Mouse (Mus musculus) myocyte (in vitro differentiated cells): ENCODE measurements at regions not wholly inside any gene's neighbourhood (a gene's known extent, or its start where the extent isn't known, plus 50 kb on each side); places are given as distances from the start of the nearest gene placed in this dataset.

Experiments used
- H3K27me3 ChIP-seq: one replicate; pipeline ENCODE4 v1.6.1; 2011; ENCODE audit not compliant: control insufficient read depth, insufficient read depth, insufficient read length
- H3K36me3 ChIP-seq: one replicate; pipeline ENCODE4 v1.6.1; 2011; ENCODE audit not compliant: control insufficient read depth, insufficient read depth
- H3K4me2 ChIP-seq: one replicate; pipeline ENCODE4 v1.6.1; 2011; ENCODE audit warnings: low read depth, control low read depth
- H3K4me3 ChIP-seq: one replicate; pipeline ENCODE4 v1.5.1; 2011; ENCODE audit warnings: mild to moderate bottlenecking, control low read depth, moderate library complexity
- H3K79me2 ChIP-seq: one replicate; pipeline ENCODE4 v1.6.1; 2011; ENCODE audit not compliant: control insufficient read depth, insufficient read depth
- H3ac ChIP-seq: one replicate; pipeline ENCODE4 v1.6.1; 2011; ENCODE audit not compliant: control insufficient read depth, insufficient read length
- CEBPB ChIP-seq: IDR thresholded peaks from 2 replicates; pipeline ENCODE4 v1.6.1; 2011; ENCODE audit warnings: mild to moderate bottlenecking, moderate library complexity; ENCODE audit not compliant: poor library complexity, insufficient read depth, severe bottlenecking
- E2F4 ChIP-seq: IDR thresholded peaks from one replicate; pipeline ENCODE4 v1.6.1; 2011; ENCODE audit warnings: mild to moderate bottlenecking, control low read depth, moderate library complexity; ENCODE audit not compliant: insufficient read depth
- MAX ChIP-seq: IDR thresholded peaks from one replicate; pipeline ENCODE4 v1.6.1; 2011; ENCODE audit warnings: low read depth, mild to moderate bottlenecking, control low read depth
- MYOD1 ChIP-seq, 3 experiments: IDR thresholded peaks; one replicate each; pipeline ENCODE4 v1.6.1; 2011; ENCODE audit warnings: control low read depth in 2 of 3, low read depth in 2 of 3, mild to moderate bottlenecking in 2 of 3, moderate library complexity in 1 of 3; ENCODE audit not compliant: insufficient read length in 2 of 3, control insufficient read depth in 1 of 3
- MYOG ChIP-seq, 3 experiments: IDR thresholded peaks; one replicate each; pipeline ENCODE4 v1.6.1; 2011; ENCODE audit warnings: control low read depth in 2 of 3, low read depth in 2 of 3, mild to moderate bottlenecking in 2 of 3; ENCODE audit not compliant: insufficient read length in 2 of 3, control insufficient read depth in 1 of 3, insufficient read depth in 1 of 3
- POLR2A ChIP-seq: IDR thresholded peaks from one replicate; pipeline ENCODE4 v1.6.1; 2011; ENCODE audit warnings: low read depth, mild to moderate bottlenecking, control low read depth, moderate library complexity; ENCODE audit not compliant: insufficient read length
- POLR2AphosphoS2 ChIP-seq: IDR thresholded peaks from one replicate; pipeline ENCODE4 v1.6.1; 2011; ENCODE audit warnings: low read depth, control low read depth; ENCODE audit not compliant: insufficient read length
- REST ChIP-seq: IDR thresholded peaks from one replicate; pipeline ENCODE4 v1.6.1; 2011; ENCODE audit warnings: mild to moderate bottlenecking, control low read depth, moderate library complexity; ENCODE audit not compliant: insufficient read depth, insufficient read length
- SRF ChIP-seq: IDR thresholded peaks from one replicate; pipeline ENCODE4 v1.6.1; 2011; ENCODE audit warnings: low read depth; ENCODE audit not compliant: control insufficient read depth, insufficient read length
- TCF12 ChIP-seq: IDR thresholded peaks from one replicate; pipeline ENCODE4 v1.6.1; 2011; ENCODE audit warnings: mild to moderate bottlenecking, control low read depth; ENCODE audit not compliant: poor library complexity, insufficient read depth, severe bottlenecking
- TCF3 ChIP-seq: IDR thresholded peaks from one replicate; pipeline ENCODE4 v1.6.1; 2011; ENCODE audit warnings: low read depth, control low read depth; ENCODE audit not compliant: insufficient read length
- USF1 ChIP-seq: IDR thresholded peaks from one replicate; pipeline ENCODE4 v1.6.1; 2011; ENCODE audit warnings: low read depth, mild to moderate bottlenecking, control low read depth, moderate library complexity

GRCm38 (mm10) chr5:133479205-133479604, 620.3 kb upstream of the Castor2 start:
- H3K79me2 ChIP-seq, result no peaks in the 10 kb centered on the region

GRCm38 (mm10) chr5:133453349-133454049, 646.0 kb upstream of the Castor2 start:
- Histone ChIP-seq H3K4me2 (no peak overlapping the region), H3ac (no peak overlapping the region), H3K4me3 (no peak overlapping the region), H3K79me2 (no peaks in the 10 kb centered on the region), H3K27me3 (no peaks in the 10 kb centered on the region), H3K36me3 (no peaks in the 10 kb centered on the region)
- TF ChIP-seq POLR2AphosphoS2 (no peak), MYOD1 (IDR thresholded peaks at IDR 0.05; ENCODE audit: control insufficient read depth in 1 of 3, insufficient read length in 2 of 3, low read depth in 2 of 3) (no peak), SRF (no peak), TCF12 (no peak), REST (no peak), POLR2A (no peak), MYOG (IDR thresholded peaks at IDR 0.05; ENCODE audit: control insufficient read depth in 1 of 3, insufficient read depth in 1 of 3, insufficient read length in 2 of 3, low read depth in 2 of 3) (no peak), E2F4 (no peak), CEBPB (no peak), TCF3 (no peak), MAX (no peak), USF1 (no peak)

More at GRCm38 (mm10) chr5:133479205-133479604, 620.3 kb upstream of the Castor2 start:
- no peaks in the 10 kb centered on the region for H3K36me3 ChIP-seq
- TF ChIP-seq MYOD1 (IDR thresholded peaks at IDR 0.05; ENCODE audit: control insufficient read depth in 1 of 3, insufficient read length in 2 of 3, low read depth in 2 of 3), result no peak
- TF ChIP-seq E2F4, result no peak
- no peak for TF ChIP-seq MYOG (IDR thresholded peaks at IDR 0.05; ENCODE audit: control insufficient read depth in 1 of 3, insufficient read depth in 1 of 3, insufficient read length in 2 of 3, low read depth in 2 of 3)
- TF ChIP-seq TCF3, result no peak
- TF ChIP-seq TCF12, result no peak
- TF ChIP-seq USF1, result no peak
- no peak for TF ChIP-seq SRF
- TF ChIP-seq CEBPB, result no peak
- no peak overlapping the region for H3K4me2 ChIP-seq
- H3K27me3 ChIP-seq, result no peaks in the 10 kb centered on the region
- H3K4me3 ChIP-seq, result no peak overlapping the region
- no peak overlapping the region for H3ac ChIP-seq

GRCm38 (mm10) chr5:133449926-133450325, 649.6 kb upstream of the Castor2 start:
- TF ChIP-seq E2F4 (no peak), USF1 (no peak), CEBPB (no peak), SRF (no peak), MYOG (IDR thresholded peaks at IDR 0.05; ENCODE audit: control insufficient read depth in 1 of 3, insufficient read depth in 1 of 3, insufficient read length in 2 of 3, low read depth in 2 of 3) (no peak), MAX (no peak), POLR2A (no peak), TCF12 (no peak), TCF3 (no peak)
- Histone ChIP-seq H3K79me2 (no peaks in the 10 kb centered on the region), H3K27me3 (no peaks in the 10 kb centered on the region), H3K4me2 (no peak overlapping the region), H3K4me3 (no peak overlapping the region), H3ac (no peak overlapping the region), H3K36me3 (no peaks in the 10 kb centered on the region)

GRCm38 (mm10) chr5:133400826-133401225, 698.7 kb upstream of the Castor2 start:
- Histone ChIP-seq H3K27me3 (no peaks in the 10 kb centered on the region), H3ac (no peak overlapping the region), H3K4me3 (no peak overlapping the region), H3K4me2 (no peak overlapping the region), H3K36me3 (no peaks in the 10 kb centered on the region), H3K79me2 (no peaks in the 10 kb centered on the region)
- no peak for TF ChIP-seq E2F4
- no peak for TF ChIP-seq POLR2A
- TF ChIP-seq MAX, result no peak
- no peak for TF ChIP-seq TCF12
- TF ChIP-seq REST, result no peak
- no peak for TF ChIP-seq SRF
- TF ChIP-seq TCF3, result no peak
- TF ChIP-seq CEBPB, result no peak
- no peak for TF ChIP-seq MYOG (IDR thresholded peaks at IDR 0.05; ENCODE audit: control insufficient read depth in 1 of 3, insufficient read depth in 1 of 3, insufficient read length in 2 of 3, low read depth in 2 of 3)
- no peak for TF ChIP-seq MYOD1 (IDR thresholded peaks at IDR 0.05; ENCODE audit: control insufficient read depth in 1 of 3, insufficient read length in 2 of 3, low read depth in 2 of 3)

- Histone ChIP-seq H3K36me3 (no peaks in the 10 kb centered on the region), H3ac (no peak overlapping the region), H3K27me3 (no peaks in the 10 kb centered on the region), H3K79me2 (no peaks in the 10 kb centered on the region), H3K4me2 (no peak overlapping the region), H3K4me3 (no peak overlapping the region)
- TF ChIP-seq MYOG (IDR thresholded peaks at IDR 0.05; ENCODE audit: control insufficient read depth in 1 of 3, insufficient read depth in 1 of 3, insufficient read length in 2 of 3, low read depth in 2 of 3) (no peak), TCF12 (no peak), USF1 (no peak), SRF (no peak), CEBPB (no peak)
Observed at GRCm38 (mm10) chr5:133389896-133390295, 709.6 kb upstream of the Castor2 start.
